Mouse (Mus musculus) spleen, adult 2 months (tissue): ENCODE data around the gene Mgll. TPM values are rescaled to one million over a fixed set of nuclear protein-coding genes. Genes with fewer than 3 reads are reported as not detected.

ENCODE experiments used
- DNase-seq, 2 experiments: peaks; one replicate each; pipeline versions ENCODE4 v3.0.0 to v3.0.0-alpha.2; 2012 to 2021; ENCODE audit warnings: low spot score in 2 of 2, low read depth in 1 of 2
- H3K27ac ChIP-seq: fragments of 200-500 bp; 2 replicates; pipeline ENCODE4 v1.5.1; 2012; ENCODE audit warnings: low read length, inconsistent platforms; ENCODE audit not compliant: insufficient read depth
- H3K27me3 ChIP-seq: fragments of 200-500 bp; 2 replicates; pipeline ENCODE4 v1.6.1; 2012; ENCODE audit warnings: mild to moderate bottlenecking, moderate library complexity, low read length, inconsistent platforms; ENCODE audit not compliant: control insufficient read depth, insufficient read depth
- H3K36me3 ChIP-seq: fragments of 200-500 bp; 2 replicates; pipeline ENCODE4 v1.6.1; 2012; ENCODE audit warnings: mild to moderate bottlenecking, low read length, inconsistent platforms; ENCODE audit not compliant: control insufficient read depth, insufficient read depth
- H3K4me1 ChIP-seq: fragments of 200-500 bp; 2 replicates; pipeline ENCODE4 v1.6.1; 2011; ENCODE audit warnings: inconsistent platforms; ENCODE audit not compliant: control insufficient read depth, insufficient read depth, insufficient read length
- H3K4me3 ChIP-seq: fragments of 200-500 bp; 2 replicates; pipeline ENCODE4 v1.5.1; 2011; ENCODE audit warnings: mild to moderate bottlenecking, inconsistent platforms; ENCODE audit not compliant: insufficient read depth, insufficient read length; ENCODE audit errors: extremely low read depth
- CTCF ChIP-seq: fragments of 200-500 bp; IDR thresholded peaks from 2 replicates; pipeline ENCODE4 v1.5.1; 2011; ENCODE audit warnings: mild to moderate bottlenecking, inconsistent platforms; ENCODE audit not compliant: insufficient read depth, insufficient read length, insufficient replicate concordance; ENCODE audit errors: extremely low read depth
- POLR2A ChIP-seq: fragments of 200-500 bp; IDR thresholded peaks from 2 replicates; pipeline ENCODE4 v1.6.1; 2011; ENCODE audit warnings: low read depth, low read length, inconsistent platforms
- WGBS: fragments of 180-500 bp; shearing (Covaris S2); methylation state at CpG from one replicate; pipeline ENCODE4 v1.1.7; 2018; 5-methylcytosine and 5-hydroxymethylcytosine counted together
- polyA plus RNA-seq: library from polyadenylated mRNA; depleted of rRNA; stranded (reverse); fragments of >200 nt; gene quantifications from 2 replicates; pipeline ENCODE4 v1.2.3, GENCODE M21; 2012

The Mgll gene
- polyA plus RNA-seq, 1 experiment: 43.1 TPM

- H3K4me3 ChIP-seq: no peak overlapping the region
- H3K27me3 ChIP-seq: no peaks in the 10 kb centered on the region
- H3K27ac ChIP-seq: no peak overlapping the region
- TF ChIP-seq POLR2A (no peak), CTCF (no peak)
- no peaks in the 10 kb centered on the region for H3K36me3 ChIP-seq
- 75% methylated on average over 23 of the region's 23 CpGs for WGBS
- peaks cover 9% of the 10 kb centered on the region; the same call in 1 of the 2 replicates for H3K4me1 ChIP-seq
- DNase-seq: no peak
Measured at GRCm38 (mm10) chr6:88809091-88810037, 85.2 kb downstream of the Mgll start.

DNA sequence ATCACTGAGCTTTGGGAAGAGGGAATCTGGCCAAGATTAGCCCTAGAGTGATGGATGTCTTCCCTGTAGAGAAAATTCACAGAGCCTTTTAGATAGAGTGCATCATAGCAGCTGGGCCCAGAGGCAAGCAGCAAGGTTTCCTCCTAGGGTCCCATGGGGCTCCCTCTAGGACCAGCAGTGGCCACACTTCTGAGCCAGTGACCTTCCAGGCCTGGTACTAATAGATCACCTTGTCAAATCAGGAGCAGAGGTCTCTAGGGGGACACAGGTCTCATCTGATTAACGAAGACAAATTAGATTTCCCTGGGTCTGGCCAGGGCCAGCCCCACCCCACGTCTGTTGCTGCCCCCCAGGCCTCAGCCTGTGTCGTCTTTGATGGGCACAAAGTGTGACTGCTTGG is 86.1 kb downstream of the Mgll start:
- Histone ChIP-seq H3K27ac (no peak overlapping the region), H3K27me3 (no peaks in the 10 kb centered on the region), H3K4me3 (no peak overlapping the region), H3K36me3 (no peaks in the 10 kb centered on the region), H3K4me1 (peaks cover 9% of the 10 kb centered on the region; the same call in 1 of the 2 replicates)
- DNase-seq: no peak
- TF ChIP-seq POLR2A: no peak
- no peak for TF ChIP-seq CTCF
- 76% methylated on average over 3 of the region's 3 CpGs for WGBS

- Histone ChIP-seq H3K27me3 (no peaks in the 10 kb centered on the region), H3K4me1 (peaks cover 9% of the 10 kb centered on the region; the same call in 1 of the 2 replicates), H3K27ac (0 out of 2 replicates have a peak overlapping the region, but pooled peaks have one; percentile 0), H3K4me3 (no peak overlapping the region), H3K36me3 (no peaks in the 10 kb centered on the region)
- no peak for DNase-seq
- TF ChIP-seq POLR2A (no peak), CTCF (no peak)
- WGBS: 10% methylated on average over 7 of the region's 7 CpGs
Measured at GRCm38 (mm10) chr6:88811396-88811795, 87.2 kb downstream of the Mgll start.

- no peak for DNase-seq
- no peak overlapping the region for H3K4me3 ChIP-seq
- H3K36me3 ChIP-seq: no peaks in the 10 kb centered on the region
- peaks cover 9% of the 10 kb centered on the region; the same call in 1 of the 2 replicates for H3K4me1 ChIP-seq
- 19% methylated on average over 7 of the region's 7 CpGs for WGBS
- no peak overlapping the region for H3K27ac ChIP-seq
- no peaks in the 10 kb centered on the region for H3K27me3 ChIP-seq
- TF ChIP-seq POLR2A: no peak
- TF ChIP-seq CTCF: no peak
Measured at GRCm38 (mm10) chr6:88811880-88812400, 87.7 kb downstream of the Mgll start.

GRCm38 (mm10) chr6:88812886-88813285 is 88.7 kb downstream of the Mgll start:
- 77% methylated on average over 3 of the region's 3 CpGs for WGBS
- TF ChIP-seq CTCF (peak; percentile 55; the same call in 1 of the 2 replicates), POLR2A (no peak)
- peak; percentile 34 for DNase-seq
- Histone ChIP-seq H3K4me1 (peaks cover 9% of the 10 kb centered on the region; the same call in 1 of the 2 replicates), H3K27ac (no peak overlapping the region), H3K27me3 (no peaks in the 10 kb centered on the region), H3K36me3 (no peaks in the 10 kb centered on the region), H3K4me3 (no peak overlapping the region)

- H3K36me3 ChIP-seq: no peaks in the 10 kb centered on the region
- no peaks in the 10 kb centered on the region for H3K27me3 ChIP-seq
- H3K4me1 ChIP-seq: peaks cover 9% of the 10 kb centered on the region; the same call in 1 of the 2 replicates
- no peak for DNase-seq
- no peak overlapping the region for H3K27ac ChIP-seq
- TF ChIP-seq CTCF: no peak
- TF ChIP-seq POLR2A: no peak
- no peak overlapping the region for H3K4me3 ChIP-seq
- WGBS: 63% methylated on average over 10 of the region's 10 CpGs
Measured at GRCm38 (mm10) chr6:88813832-88814231, 89.6 kb downstream of the Mgll start.

DNA sequence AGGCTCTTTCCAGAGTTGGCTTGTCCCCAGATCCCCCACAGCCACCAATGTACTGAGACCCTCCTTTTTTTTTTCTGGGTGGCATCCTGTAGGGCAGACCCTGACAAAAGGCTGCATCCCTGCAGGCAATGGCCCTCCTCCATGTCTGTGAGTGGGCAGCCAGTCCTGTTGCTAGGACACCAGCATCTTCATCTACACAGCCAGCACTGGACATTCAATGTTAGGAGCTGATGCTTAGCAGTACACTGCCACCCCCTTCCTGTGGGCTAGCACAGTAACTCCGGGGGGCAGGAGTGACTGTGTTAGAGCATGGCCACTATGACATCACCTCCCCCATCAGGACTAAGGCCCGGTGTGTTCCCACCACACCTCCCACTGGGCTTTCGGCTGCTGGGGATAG is 90.8 kb downstream of the Mgll start:
- WGBS: 88% methylated on average over 3 of the region's 3 CpGs
- no peaks in the 10 kb centered on the region for H3K36me3 ChIP-seq
- H3K27me3 ChIP-seq: no peaks in the 10 kb centered on the region
- peaks cover 9% of the 10 kb centered on the region; the same call in 1 of the 2 replicates for H3K4me1 ChIP-seq
- TF ChIP-seq POLR2A: no peak
- TF ChIP-seq CTCF: no peak
- H3K27ac ChIP-seq: no peak overlapping the region
- no peak overlapping the region for H3K4me3 ChIP-seq
- DNase-seq: no peak
